Mouse (Mus musculus): ENCODE measurements around the gene 1810009A15Rik.

- peak; percentile 79 for TF ChIP-seq CTCF (conservative IDR thresholded peaks at IDR 0.05; ENCODE audit: low read length)
- TF ChIP-seq POU5F1 (IDR thresholded peaks at IDR 0.05; ENCODE audit: borderline replicate concordance, low read length) = no peak
- no peak for TF ChIP-seq NANOG (IDR thresholded peaks at IDR 0.05; ENCODE audit: borderline replicate concordance, low read length)
Observed at GRCm38 (mm10) chr19:8857689-8858088, 31.0 kb upstream of the 1810009A15Rik start.

Data from E14TG2a.4 (cell line).